Mouse (Mus musculus) spleen, postnatal 10 days (tissue): ENCODE measurements around the gene Bbs7.

Experiments used
- DNase-seq, 2 experiments: peaks; one replicate each; pipeline ENCODE4 v3.0.0; 2021 to 2022; ENCODE audit warnings: low spot score in 2 of 2

The Bbs7 gene

GRCm38 (mm10) chr3:36551851-36552384 is 61.4 kb downstream of the Bbs7 start:
- peak; percentile 11 to 24 for DNase-seq

- DNase-seq = no peak
Observed at GRCm38 (mm10) chr3:36551343-36551742, 61.9 kb downstream of the Bbs7 start.

- no peak for DNase-seq
Observed at GRCm38 (mm10) chr3:36544961-36545360, 68.3 kb downstream of the Bbs7 start.

GRCm38 (mm10) chr3:36541399-36541798 is 71.9 kb downstream of the Bbs7 start:
- DNase-seq = no peak

GRCm38 (mm10) chr3:36540756-36541155 is 72.5 kb downstream of the Bbs7 start:
- DNase-seq = no peak

- no peak for DNase-seq
Observed at GRCm38 (mm10) chr3:36537701-36538470, 75.4 kb downstream of the Bbs7 start.

- no peak for DNase-seq
Observed at GRCm38 (mm10) chr3:36536041-36536440, 77.2 kb downstream of the Bbs7 start.

GRCm38 (mm10) chr3:36533201-36533672 is 80.0 kb downstream of the Bbs7 start:
- DNase-seq = no peak

GRCm38 (mm10) chr3:36532738-36533137 is 80.5 kb downstream of the Bbs7 start:
- DNase-seq = no peak

- DNase-seq = no peak
Observed at GRCm38 (mm10) chr3:36531979-36532542, 81.2 kb downstream of the Bbs7 start.

- DNase-seq = no peak
Observed at GRCm38 (mm10) chr3:36531242-36531641, 82.0 kb downstream of the Bbs7 start.

GRCm38 (mm10) chr3:36530781-36531180 is 82.5 kb downstream of the Bbs7 start:
- no peak for DNase-seq

GRCm38 (mm10) chr3:36530345-36530744 is 82.9 kb downstream of the Bbs7 start:
- DNase-seq = no peak

GRCm38 (mm10) chr3:36524466-36524865 is 88.8 kb downstream of the Bbs7 start:
- DNase-seq = no peak
